Mouse (Mus musculus): ENCODE data around the gene Gmip.

Gene Gmip

GRCm38 (mm10) chr8:69803366-69803765, 5.1 kb upstream of the Gmip start:
- no peak for DNase-seq (ENCODE audit: low read depth, low spot score)

- DNase-seq (ENCODE audit: low read depth, low spot score): no peak
Observed at GRCm38 (mm10) chr8:69804537-69804936, 3.9 kb upstream of the Gmip start.

GRCm38 (mm10) chr8:69805086-69805485, 3.4 kb upstream of the Gmip start:
- no peak for DNase-seq (ENCODE audit: low read depth, low spot score)

GRCm38 (mm10) chr8:69805491-69805890, 3.0 kb upstream of the Gmip start:
- DNase-seq (ENCODE audit: low read depth, low spot score): no peak

GRCm38 (mm10) chr8:69807236-69807635, 1.2 kb upstream of the Gmip start:
- DNase-seq (ENCODE audit: low read depth, low spot score): no peak

- no peak for DNase-seq (ENCODE audit: low read depth, low spot score)
Observed at GRCm38 (mm10) chr8:69808864-69809403, 455 bp downstream of the Gmip start.

- no peak for DNase-seq (ENCODE audit: low read depth, low spot score)
Observed at GRCm38 (mm10) chr8:69809820-69810219, 1.3 kb downstream of the Gmip start.

GRCm38 (mm10) chr8:69814881-69815280, 6.4 kb downstream of the Gmip start:
- DNase-seq (ENCODE audit: low read depth, low spot score): no peak

GRCm38 (mm10) chr8:69815396-69815795, 6.9 kb downstream of the Gmip start:
- no peak for DNase-seq (ENCODE audit: low read depth, low spot score)

- no peak for DNase-seq (ENCODE audit: low read depth, low spot score)
Observed at GRCm38 (mm10) chr8:69820466-69820865, 12.0 kb downstream of the Gmip start.

- DNase-seq (ENCODE audit: low read depth, low spot score): no peak
Observed at GRCm38 (mm10) chr8:69821971-69822385, 13.5 kb downstream of the Gmip start.

- DNase-seq (ENCODE audit: low read depth, low spot score): no peak
Observed at GRCm38 (mm10) chr8:69822386-69823191, 14.1 kb downstream of the Gmip start, which contains the start of gene Lpar2. Gene Lpar2, plus strand, starts transcription at chr8:69822429.

- DNase-seq (ENCODE audit: low read depth, low spot score): no peak
Observed at GRCm38 (mm10) chr8:69826371-69826770, 17.9 kb downstream of the Gmip start.

- DNase-seq (ENCODE audit: low read depth, low spot score): peak; percentile 79
Observed at GRCm38 (mm10) chr8:69832298-69832853, 23.9 kb downstream of the Gmip start, which contains the start of gene Pbx4. Gene Pbx4, plus strand, starts transcription at chr8:69832491.

- no peak for DNase-seq (ENCODE audit: low read depth, low spot score)
Observed at GRCm38 (mm10) chr8:69837057-69837682, 28.7 kb downstream of the Gmip start.

- DNase-seq (ENCODE audit: low read depth, low spot score): no peak
Observed at GRCm38 (mm10) chr8:69847167-69848065, 38.9 kb downstream of the Gmip start.

GRCm38 (mm10) chr8:69848951-69849350, 40.5 kb downstream of the Gmip start:
- DNase-seq (ENCODE audit: low read depth, low spot score): no peak

GRCm38 (mm10) chr8:69849899-69850298, 41.4 kb downstream of the Gmip start:
- no peak for DNase-seq (ENCODE audit: low read depth, low spot score)

GRCm38 (mm10) chr8:69850926-69851506, 42.5 kb downstream of the Gmip start:
- no peak for DNase-seq (ENCODE audit: low read depth, low spot score)

GRCm38 (mm10) chr8:69853869-69854268, 45.4 kb downstream of the Gmip start:
- no peak for DNase-seq (ENCODE audit: low read depth, low spot score)

- no peak for DNase-seq (ENCODE audit: low read depth, low spot score)
Observed at GRCm38 (mm10) chr8:69860807-69861206, 52.3 kb downstream of the Gmip start.
